Mouse (Mus musculus): ENCODE measurements around the gene Bcar1. TPM values are rescaled to one million over a fixed set of nuclear protein-coding genes. Genes with fewer than 3 reads are reported as not detected.

Gene Bcar1
- total RNA-seq, 2 experiments from 2014 or later = 9.4 to 10.5 TPM

- intact Hi-C loops (cut with DNase I) = no loop called here
- no peak for DNase-seq
These were observed 27.5 kb upstream of the Bcar1 start for GRCm38 (mm10) chr8:111770958-111771624.

GRCm38 (mm10) chr8:111769764-111770428, 26.3 kb upstream of the Bcar1 start:
- DNase-seq = peak; percentile 38 to 58
- intact Hi-C loops (cut with DNase I) = no loop called here

DNA sequence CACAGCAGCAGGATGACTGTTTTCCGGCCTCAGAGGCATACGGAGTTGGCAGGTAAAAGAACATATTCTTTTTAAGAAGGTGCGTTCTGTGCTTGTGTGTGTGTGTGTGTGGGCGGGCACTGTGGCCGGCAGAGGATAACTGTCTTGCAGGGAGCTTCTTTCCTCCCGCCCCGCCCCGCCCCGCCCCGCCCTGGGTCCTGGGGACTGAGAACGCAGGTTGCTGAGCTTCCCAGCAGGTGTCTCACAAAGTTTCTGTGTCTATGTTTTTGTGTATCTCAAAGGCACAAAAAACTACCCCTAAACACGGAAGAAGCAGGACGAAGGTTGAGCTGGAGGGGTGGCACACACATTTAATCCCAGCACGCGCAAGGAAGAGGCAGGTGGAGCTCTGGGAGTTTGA, 25.7 kb upstream of the Bcar1 start:
- DNase-seq = no peak
- intact Hi-C loops (cut with DNase I) = no loop called here

DNA sequence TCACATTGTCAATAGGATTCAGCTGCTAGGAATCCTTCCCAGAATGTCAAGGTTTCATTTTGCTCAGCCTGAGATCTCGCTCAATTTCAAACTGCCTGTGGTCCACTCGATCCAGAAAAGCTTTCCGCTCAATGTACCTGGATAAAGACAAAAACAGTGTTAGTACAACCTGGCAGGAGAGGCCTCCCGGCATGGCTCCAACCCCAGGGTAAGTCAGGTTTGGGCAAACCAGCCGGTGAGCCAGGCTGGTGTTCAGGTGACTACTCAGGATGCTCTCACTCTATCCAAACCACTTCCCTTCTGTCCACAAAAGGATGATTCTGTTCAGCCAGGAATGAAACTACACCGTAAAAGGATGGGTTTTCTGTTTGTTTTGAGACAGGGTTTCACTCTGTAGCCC, 25.0 kb upstream of the Bcar1 start:
- DNase-seq = no peak
- intact Hi-C loops (cut with DNase I) = no loop called here

DNA sequence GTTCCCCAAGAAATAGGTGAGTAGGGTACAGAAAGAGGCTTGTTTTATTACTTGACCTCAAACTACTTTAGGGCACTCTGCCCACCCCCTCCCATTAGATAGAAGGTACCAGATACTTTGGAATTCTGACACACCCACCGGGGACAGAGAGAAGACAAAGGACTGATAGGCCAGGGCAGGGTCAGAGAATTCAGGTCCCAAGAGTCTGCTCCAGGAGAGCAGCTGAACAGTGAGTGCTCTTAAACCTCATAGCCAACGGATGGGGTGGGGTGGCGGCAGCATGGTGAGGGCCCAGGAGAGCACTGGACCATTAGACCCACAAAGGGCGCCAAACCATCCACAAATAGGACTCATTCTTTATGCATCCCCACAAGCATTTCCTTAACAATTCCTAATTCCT, 22.0 kb upstream of the Bcar1 start:
- DNase-seq = no peak
- intact Hi-C loops (cut with DNase I) = no loop called here

GRCm38 (mm10) chr8:111765096-111765495, 21.5 kb upstream of the Bcar1 start:
- no peak for DNase-seq
- intact Hi-C loops (cut with DNase I) = no loop called here

DNA sequence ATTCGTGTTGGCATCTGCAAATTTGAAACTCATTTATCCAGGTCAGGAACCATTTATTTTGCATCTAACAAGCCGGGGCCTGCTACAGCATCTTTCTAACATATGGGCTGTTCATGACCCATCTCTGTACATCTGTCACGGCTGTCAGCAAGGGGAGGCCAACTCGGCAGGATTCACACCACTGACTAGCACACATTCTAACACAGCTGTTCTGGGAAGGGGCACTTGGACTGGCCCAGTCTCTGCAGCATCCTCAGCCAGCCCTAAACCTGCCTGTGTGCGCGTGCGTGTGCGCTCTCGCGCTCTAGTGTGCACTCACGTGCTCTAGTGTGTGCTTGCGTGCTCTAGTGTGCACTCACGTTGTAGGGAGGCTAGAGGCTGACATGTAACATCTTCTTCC, 17.1 kb upstream of the Bcar1 start:
- intact Hi-C loops (cut with DNase I) = no loop called here

GRCm38 (mm10) chr8:111758817-111759216, 15.2 kb upstream of the Bcar1 start:
- no peak for DNase-seq
- intact Hi-C loops (cut with DNase I) = no loop called here

More for the DNA sequence above, 17.1 kb upstream of the Bcar1 start:
- no peak for DNase-seq

GRCm38 (mm10) chr8:111757599-111757998, 14.0 kb upstream of the Bcar1 start:
- intact Hi-C loops (cut with DNase I) = no loop called here
- DNase-seq = no peak

DNA sequence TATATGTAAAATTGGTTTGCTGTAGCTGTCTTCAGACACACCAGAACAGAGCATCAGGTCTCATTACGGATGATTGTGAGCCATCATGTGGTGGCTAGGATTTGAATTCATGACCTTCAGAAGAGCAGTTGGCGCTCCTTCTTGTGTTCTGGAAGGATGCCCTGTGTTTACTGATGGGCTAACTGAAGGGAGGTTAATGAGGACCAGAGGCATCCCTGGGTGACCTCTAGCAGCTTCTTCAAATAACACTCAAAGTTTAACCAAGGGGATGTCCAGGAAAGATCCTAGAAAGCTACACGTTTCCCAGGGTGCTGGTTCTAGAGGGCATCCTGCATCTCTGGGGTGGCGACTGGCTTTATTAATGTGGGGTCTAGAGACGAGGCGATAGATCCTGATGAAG, 11.1 kb upstream of the Bcar1 start:
- intact Hi-C loops (cut with DNase I) = no loop called here
- DNase-seq = no peak

DNA sequence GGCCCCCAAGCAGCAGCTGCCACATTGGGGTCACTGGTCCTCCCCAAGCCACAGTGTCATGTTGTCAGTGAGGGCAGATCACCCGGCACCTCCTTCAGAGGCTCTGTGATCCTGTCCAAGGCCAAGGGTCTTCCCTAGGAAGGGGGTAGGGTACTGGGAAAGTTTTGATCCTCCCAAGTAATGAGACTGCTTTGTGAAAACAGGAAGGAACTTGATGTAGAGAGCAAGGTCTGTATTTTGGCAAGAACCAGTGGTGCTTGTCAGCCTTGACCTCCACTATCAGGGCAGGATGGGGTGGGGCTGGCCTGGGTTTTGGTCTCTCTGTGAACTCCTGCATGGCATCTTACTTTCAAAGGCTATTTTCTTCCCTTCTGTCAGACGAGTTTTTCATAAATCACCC, 10.5 kb upstream of the Bcar1 start:
- intact Hi-C loops (cut with DNase I) = no loop called here
- no peak for DNase-seq

DNA sequence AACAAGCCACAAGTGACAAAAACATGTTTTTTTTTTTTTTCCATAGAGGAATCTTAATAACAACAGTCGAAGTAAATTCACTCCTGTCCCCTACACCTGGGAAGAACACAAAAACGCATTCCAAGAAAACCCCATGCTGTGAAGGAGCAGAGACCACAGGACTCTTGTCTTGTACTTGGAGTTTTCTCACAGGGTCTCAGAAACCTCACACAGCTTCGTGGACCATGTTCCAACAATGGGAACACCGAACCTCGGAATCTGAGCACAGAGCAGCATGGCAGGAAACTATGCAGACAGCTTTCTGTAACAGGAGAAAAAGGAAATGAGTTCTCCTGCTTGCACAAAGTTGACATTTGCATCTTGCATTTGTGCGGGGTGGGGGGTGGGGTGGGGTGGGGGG, 5.2 kb upstream of the Bcar1 start:
- DNase-seq = no peak
- intact Hi-C loops (cut with DNase I) = loop anchor here (2.0 kb wide), 1 partner anchor 14 kb away; no protein-coding TSS in a partner anchor

GRCm38 (mm10) chr8:111747866-111748649, 4.4 kb upstream of the Bcar1 start:
- no peak for DNase-seq
- intact Hi-C loops (cut with DNase I) = loop anchor here (2.0 kb wide), 1 partner anchor 13 kb away; no protein-coding TSS in a partner anchor

DNA sequence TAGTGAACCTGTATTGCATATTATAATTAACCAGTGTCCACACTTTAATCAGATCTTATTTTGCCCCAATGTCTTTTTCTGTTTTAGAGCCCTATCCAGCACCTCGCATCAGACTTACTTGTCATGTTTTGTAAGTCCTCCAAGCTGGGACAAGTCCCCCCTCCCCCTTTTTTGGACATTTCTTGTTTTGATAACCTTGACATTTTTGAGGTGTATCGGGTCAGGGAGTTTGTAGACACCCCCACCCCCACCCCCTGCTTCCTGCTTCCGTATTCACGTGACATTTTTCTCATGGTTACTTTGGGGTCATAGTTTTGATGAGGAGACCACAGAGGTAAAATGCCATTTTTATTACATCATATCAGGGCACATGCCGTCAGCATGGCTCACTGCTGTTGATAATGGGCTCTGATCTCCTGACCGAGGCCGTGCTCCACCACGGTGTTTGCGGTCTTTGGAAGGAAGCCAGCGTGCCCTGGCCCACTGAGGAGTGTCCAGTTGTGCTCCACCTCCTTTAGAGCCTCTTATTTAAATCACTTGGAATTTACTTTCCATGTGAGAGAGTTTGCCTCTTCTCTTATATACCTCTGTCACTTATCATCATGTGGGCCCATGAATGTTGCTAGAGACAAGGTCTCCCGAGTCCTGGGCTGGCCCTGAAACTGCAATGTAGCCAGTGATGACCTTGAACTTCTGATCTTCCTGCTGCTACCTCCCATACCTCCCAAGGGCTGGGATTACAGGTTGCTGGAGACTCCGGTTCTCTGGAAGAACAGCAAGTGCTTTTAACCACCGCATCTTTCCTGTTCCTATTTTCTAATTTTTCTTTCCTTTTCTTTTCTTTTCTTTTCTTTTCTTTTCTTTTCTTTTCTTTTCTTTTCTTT, 3.2 kb upstream of the Bcar1 start:
- no peak for DNase-seq
- intact Hi-C loops (cut with DNase I) = no loop called here

DNA sequence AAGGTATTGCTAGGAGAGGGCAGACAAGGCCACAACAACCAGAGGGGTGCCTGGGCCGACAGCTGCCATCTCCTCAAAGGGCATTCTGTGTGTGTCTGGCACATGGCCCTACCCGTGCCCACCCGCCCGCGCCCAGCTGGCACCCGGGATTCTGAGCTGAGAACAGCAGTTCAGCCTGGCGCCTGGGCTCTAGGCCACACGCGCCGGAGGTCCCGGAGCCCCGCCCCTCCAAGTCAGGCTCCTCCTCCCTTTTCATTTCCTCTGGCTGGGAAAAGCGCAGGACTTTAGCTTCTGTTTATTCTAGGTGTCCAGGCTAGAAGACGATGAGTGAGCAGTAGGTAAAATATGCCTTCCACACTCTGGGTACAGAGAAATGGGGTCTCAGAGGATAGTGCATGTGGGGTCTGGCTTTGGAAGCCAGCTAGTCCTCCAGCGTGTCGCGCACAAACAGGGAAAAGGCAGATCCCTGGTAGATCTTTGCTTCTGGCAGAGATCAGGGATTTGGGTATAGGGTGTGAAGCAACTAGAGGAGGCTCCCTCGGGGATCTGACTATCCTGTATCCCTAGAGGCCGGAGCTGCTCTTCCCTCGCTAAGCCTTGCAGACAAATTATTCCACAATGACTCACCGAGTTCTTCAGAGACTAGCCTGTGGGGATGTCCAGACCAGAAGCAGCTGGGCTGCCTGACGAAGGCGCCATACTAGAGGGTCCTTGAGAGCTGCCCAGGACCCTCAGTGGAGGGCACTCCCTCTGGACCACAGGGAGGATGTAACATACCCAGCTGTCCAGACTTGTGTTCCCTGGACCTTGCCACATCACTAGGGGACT, 2.2 kb upstream of the Bcar1 start:
- intact Hi-C loops (cut with DNase I) = no loop called here
- peak in 1 of 2 experiments; percentile 68 for DNase-seq

DNA sequence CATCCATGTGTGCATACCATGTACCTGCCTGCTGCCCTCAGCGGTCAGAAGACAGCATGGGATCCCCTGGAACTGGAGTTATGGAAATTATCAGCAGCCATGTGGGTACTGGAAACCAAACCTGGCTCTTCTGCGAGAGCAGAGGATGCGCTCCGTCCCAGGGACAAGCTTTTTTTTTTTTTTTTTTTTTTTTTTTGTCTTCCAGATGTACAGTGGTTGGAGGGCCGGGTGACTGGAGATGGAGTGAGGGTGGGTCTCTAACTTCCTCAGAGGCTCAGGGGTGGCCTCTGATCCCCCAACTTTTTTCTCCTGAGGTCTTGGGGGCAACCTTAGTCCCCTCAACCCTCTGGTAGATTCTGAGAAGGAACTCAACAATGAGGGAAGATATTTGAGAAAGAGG, 1.5 kb upstream of the Bcar1 start:
- DNase-seq = no peak
- intact Hi-C loops (cut with DNase I) = no loop called here

GRCm38 (mm10) chr8:111743101-111743791, 363 bp downstream of the Bcar1 start:
- intact Hi-C loops (cut with DNase I) = no loop called here
- DNase-seq = no peak

GRCm38 (mm10) chr8:111742261-111743037, 1.2 kb downstream of the Bcar1 start:
- intact Hi-C loops (cut with DNase I) = no loop called here
- no peak for DNase-seq

All from gastrocnemius, postnatal 36 days (tissue).